Mouse (Mus musculus): ENCODE measurements around the gene Tex35.

DNA sequence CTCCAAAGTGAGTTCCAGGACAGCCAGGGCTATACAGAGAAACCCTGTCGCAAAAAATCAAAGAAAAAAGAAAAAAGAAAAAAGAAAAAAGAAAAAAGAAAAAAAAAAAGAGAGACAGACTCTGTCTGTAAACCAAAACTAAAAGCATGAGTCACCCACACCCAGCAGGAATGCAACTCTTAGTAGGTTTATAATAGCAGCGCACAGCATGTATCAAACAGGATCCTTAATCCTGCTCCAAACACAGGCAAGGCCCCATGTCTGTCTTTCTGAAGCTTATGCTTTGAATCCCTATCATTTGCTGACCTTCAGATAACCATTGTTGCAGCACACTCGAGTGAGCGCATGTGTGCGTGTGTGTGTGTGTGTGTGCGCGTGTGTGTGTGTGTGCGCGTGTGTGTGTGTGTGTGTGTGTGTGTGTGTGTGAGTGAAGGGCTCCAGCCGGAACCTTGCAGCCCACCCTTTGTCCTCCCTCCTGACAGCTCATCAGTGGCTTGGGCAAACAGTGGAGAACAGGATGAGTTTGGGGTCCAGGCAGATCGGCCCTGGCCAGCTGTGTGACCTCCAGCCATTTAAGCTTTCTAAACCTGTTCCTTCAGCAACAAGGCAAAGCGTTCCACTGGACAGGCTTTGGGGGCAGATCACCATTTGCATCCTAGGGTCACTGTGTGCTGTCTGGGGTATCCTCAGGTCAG lies 47.9 kb downstream of the Tex35 start:
- TF ChIP-seq GATA1 (IDR thresholded peaks at IDR 0.05; ENCODE audit: low read length) = no peak
- TF ChIP-seq TAL1 (IDR thresholded peaks at IDR 0.05; ENCODE audit: low read length) = no peak

Data from erythroblast, embryonic 14.5 days (primary cell).